Mouse (Mus musculus) lung, embryonic 15.5 days (tissue): ENCODE measurements around the gene Dstyk. TPM values are rescaled to one million over a fixed set of nuclear protein-coding genes. Genes with fewer than 3 reads are reported as not detected.

ENCODE experiments used
- ATAC-seq: fragments of 200-750 bp; cut with Nextera tagmentation; 2 replicates; pipeline ENCODE4 v1.8.0; 2017; ENCODE audit warnings: moderate number of reproducible peaks, borderline replicate concordance; ENCODE audit not compliant: low FRiP score, low TSS enrichment; ENCODE audit errors: extremely low read depth
- H3K27ac ChIP-seq: fragments of 300-500 bp; sonication (generic); 2 replicates; pipeline ENCODE4 v1.5.1; 2015; ENCODE audit warnings: moderate library complexity, mild to moderate bottlenecking, inconsistent platforms
- H3K27me3 ChIP-seq: fragments of 300-500 bp; sonication (generic); 2 replicates; pipeline ENCODE4 v1.6.1; 2015; ENCODE audit warnings: inconsistent platforms
- H3K36me3 ChIP-seq: fragments of 300-500 bp; sonication (generic); 2 replicates; pipeline ENCODE4 v1.6.1; 2015; ENCODE audit warnings: inconsistent platforms
- H3K4me1 ChIP-seq: fragments of 300-500 bp; sonication (generic); 2 replicates; pipeline ENCODE4 v1.6.1; 2015; ENCODE audit warnings: inconsistent platforms
- H3K4me2 ChIP-seq: fragments of 300-500 bp; sonication (generic); 2 replicates; pipeline ENCODE4 v1.6.1; 2015; ENCODE audit warnings: inconsistent platforms, mild to moderate bottlenecking, moderate library complexity
- H3K4me3 ChIP-seq: fragments of 300-500 bp; sonication (generic); 2 replicates; pipeline ENCODE4 v1.5.1; 2015; ENCODE audit warnings: mild to moderate bottlenecking, inconsistent platforms
- H3K9ac ChIP-seq: fragments of 300-500 bp; sonication (generic); 2 replicates; pipeline ENCODE4 v1.6.1; 2015; ENCODE audit warnings: inconsistent platforms
- H3K9me3 ChIP-seq: fragments of 300-500 bp; sonication (generic); 2 replicates; pipeline ENCODE4 v1.6.1; 2016; ENCODE audit warnings: inconsistent platforms
- WGBS: fragments of 180-500 bp; shearing (Covaris S2); methylation state at CpG from one replicate; pipeline ENCODE4 v1.1.7; 2015; 5-methylcytosine and 5-hydroxymethylcytosine counted together
- polyA plus RNA-seq: library from polyadenylated mRNA; unstranded; fragments of >200 nt; fragmentation: Nextera tagmentation; extraction: Ambion mirVana; gene quantifications from 2 replicates; pipeline ENCODE4 v1.2.1, GENCODE M21; 2015

Gene Dstyk
- polyA plus RNA-seq: 14.5 and 15.4 TPM in 2 replicates

DNA sequence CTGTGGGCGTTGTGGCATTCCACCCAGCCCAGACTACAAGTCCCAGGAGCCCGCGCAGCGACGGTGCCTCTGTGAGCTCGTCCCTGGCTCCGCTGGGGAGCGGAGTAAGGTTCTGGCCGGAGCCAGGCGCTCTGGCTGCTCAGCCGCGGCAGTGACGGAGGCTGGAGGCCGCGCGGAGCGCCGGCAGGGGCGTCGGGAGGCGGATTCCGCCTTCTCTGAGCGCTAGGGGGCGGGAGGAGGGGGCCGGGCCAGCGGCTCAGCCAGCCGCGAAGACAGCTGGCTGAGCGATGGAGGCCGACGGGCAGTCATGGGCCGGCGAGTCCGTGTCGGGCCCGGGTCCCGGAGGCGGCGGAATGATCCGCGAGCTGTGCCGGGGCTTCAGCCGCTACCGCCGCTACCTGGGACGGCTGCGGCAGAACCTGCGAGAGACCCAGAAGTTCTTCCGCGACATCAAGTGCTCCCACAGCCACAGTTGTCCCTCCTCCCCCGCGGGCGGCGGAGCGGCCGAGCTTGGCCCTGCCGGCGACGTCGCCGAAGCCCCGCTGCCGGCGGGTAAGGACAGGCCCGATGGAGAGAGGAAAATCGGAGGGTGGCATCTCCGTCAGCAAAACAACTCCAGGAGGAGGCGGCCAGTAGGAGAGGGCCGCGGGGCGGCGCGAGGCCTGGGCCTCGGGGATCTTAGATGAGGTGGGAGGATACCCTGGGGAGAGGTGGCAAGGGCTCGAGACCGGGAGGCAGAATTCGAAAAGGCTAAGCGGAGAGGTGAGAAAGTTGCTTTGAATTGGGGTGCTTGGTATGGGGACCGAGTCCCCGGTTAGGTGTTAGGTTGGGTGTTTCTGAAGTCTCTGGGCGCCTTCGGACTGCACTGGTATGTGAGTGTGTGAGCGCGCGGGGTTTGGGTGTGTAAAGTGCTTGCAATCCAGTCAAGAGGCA is at the start of gene Dstyk:
Gene Dstyk, plus strand, starts transcription at position 237 of the 933 bp plus-strand sequence.
- ATAC-seq: peak; percentile 99
- H3K4me2 ChIP-seq: peak within 1 kb of the TSS; percentile 60
- H3K4me3 ChIP-seq: peak within 1 kb of the TSS; percentile 65
- no peaks in the 10 kb centered on the region for H3K36me3 ChIP-seq
- no peaks in the 10 kb centered on the region for H3K27me3 ChIP-seq
- peak within 1 kb of the TSS; percentile 75 for H3K9ac ChIP-seq
- peak within 1 kb of the TSS; percentile 92 for H3K27ac ChIP-seq
- WGBS: under 1% methylated on average over 84 of the region's 85 CpGs
- peaks cover 19% of the 10 kb centered on the region for H3K4me1 ChIP-seq
- no peaks in the 10 kb centered on the region for H3K9me3 ChIP-seq

DNA sequence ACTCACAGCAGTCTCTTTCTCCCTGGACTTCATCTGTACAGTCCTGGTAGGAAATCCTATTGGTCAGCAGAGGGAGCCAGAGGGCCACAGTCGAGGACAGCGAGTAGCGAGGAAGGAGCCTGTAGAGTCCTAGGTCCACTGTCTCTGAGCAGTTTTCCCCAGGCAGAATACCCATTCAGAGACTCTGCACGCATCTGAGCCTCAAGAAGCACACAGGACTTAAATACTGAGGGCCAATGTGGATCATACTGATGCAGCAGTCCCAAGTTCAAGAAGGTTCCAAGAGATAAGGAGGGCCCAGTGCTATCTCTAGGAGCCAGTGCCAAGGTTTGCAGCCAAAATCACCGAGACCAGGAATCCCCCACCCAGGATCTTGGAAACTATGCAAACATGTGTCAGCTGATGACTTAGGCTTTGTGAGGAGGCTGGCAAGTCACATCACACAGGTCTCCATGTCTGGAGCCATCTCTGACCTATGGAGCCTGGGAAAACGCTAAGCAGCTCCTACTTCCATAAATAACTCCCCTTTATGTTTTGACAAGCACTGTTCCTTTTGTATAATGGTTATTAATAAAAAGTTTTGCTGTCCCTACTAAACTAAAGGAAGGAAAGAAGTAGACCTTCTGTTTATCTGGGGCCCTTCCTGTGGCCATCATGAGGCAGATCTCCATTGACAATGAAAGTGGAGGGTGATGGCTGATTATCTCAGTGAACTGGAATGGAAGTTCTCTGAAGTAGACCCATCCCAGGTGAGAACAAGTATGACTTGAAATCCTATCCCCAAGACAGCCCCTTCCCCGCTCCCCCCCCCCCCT is 49.5 kb upstream of the Dstyk start:
- H3K36me3 ChIP-seq: no peaks in the 10 kb centered on the region
- H3K27ac ChIP-seq: peak overlapping the region; percentile 38; the same call in 1 of the 2 replicates
- no peaks in the 10 kb centered on the region for H3K9me3 ChIP-seq
- peaks cover 43% of the 10 kb centered on the region for H3K4me1 ChIP-seq
- WGBS: 28% methylated on average over 7 of the region's 7 CpGs
- no peak overlapping the region for H3K9ac ChIP-seq
- no peak overlapping the region for H3K4me3 ChIP-seq
- no peaks in the 10 kb centered on the region for H3K27me3 ChIP-seq
- H3K4me2 ChIP-seq: no peak overlapping the region
- peak; percentile 68; the same call in 1 of the 2 replicates for ATAC-seq

DNA sequence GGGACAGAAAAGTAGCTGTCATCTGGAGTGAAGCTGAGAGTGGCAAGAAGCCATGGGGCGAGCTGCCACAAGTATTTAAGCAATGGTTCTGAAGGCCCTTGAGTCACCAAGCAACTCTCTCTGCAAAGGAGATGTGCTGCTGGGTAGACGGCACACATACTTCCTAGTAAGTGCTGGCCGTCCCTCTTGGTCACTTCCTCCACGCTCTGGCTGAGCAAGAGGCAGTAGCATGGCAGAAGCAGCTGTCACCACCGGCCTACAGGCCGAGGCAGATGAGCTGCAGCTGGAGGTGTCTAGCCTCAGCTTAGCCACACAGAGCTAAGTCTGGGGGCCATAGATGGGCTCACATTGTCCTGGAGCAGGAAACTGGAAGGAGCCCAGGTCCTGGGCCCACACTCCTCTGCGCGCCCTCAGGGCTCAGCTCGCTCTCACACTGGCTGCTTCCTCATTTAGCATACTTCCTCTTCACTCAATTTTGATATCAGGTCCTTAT is 46.6 kb upstream of the Dstyk start:
- H3K4me2 ChIP-seq: no peak overlapping the region
- no peak overlapping the region for H3K9ac ChIP-seq
- peak overlapping the region; percentile 59 for H3K27ac ChIP-seq
- H3K4me3 ChIP-seq: no peak overlapping the region
- H3K36me3 ChIP-seq: no peaks in the 10 kb centered on the region
- H3K27me3 ChIP-seq: no peaks in the 10 kb centered on the region
- ATAC-seq: peak; percentile 77
- WGBS: 43% methylated on average over 9 of the region's 9 CpGs
- peaks cover 71% of the 10 kb centered on the region for H3K4me1 ChIP-seq
- no peaks in the 10 kb centered on the region for H3K9me3 ChIP-seq

DNA sequence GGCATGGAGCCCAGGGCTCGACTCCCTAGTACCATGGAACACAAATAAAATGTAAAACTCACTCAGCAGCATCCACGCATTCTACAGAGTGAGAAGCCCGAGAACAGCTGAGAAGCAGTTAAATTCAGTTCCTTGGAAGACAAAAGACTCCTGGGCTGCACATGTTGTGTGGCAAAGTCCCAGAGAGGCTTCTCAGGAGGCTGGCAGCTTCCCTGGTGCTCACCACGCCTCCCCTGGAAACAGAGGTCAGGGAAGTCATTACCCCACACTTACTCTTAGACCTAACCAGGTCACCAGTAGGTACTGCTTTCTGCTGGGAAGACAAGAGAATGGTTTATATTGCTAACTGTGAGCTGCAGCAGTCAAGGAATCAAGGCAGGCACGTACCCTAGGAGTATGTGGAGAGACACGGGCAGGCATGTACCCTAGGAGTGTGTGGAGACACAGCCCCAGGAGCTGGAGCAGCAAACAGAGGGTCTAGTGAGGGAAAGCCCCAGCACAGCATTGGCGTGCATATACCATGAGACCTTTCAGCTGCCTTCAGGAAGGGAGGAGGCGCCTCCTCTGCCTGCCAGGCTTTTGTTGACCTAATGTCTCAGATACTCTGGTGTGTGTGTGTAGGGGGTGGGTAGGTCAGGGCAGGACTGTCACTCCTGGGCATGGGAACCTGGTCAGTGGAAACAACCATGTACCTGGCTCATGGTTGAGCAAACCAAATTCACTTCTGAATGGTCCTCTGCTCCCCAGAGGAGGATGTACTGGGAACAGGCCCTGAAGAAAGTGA is 45.9 kb upstream of the Dstyk start:
- Histone ChIP-seq H3K4me2 (no peak overlapping the region), H3K9me3 (no peaks in the 10 kb centered on the region), H3K36me3 (no peaks in the 10 kb centered on the region), H3K27ac (peak overlapping the region; percentile 59), H3K9ac (no peak overlapping the region), H3K27me3 (no peaks in the 10 kb centered on the region), H3K4me1 (peaks cover 77% of the 10 kb centered on the region), H3K4me3 (no peak overlapping the region)
- ATAC-seq: no peak; the same call in 1 of the 2 replicates
- 54% methylated on average over 8 of the region's 8 CpGs for WGBS

DNA sequence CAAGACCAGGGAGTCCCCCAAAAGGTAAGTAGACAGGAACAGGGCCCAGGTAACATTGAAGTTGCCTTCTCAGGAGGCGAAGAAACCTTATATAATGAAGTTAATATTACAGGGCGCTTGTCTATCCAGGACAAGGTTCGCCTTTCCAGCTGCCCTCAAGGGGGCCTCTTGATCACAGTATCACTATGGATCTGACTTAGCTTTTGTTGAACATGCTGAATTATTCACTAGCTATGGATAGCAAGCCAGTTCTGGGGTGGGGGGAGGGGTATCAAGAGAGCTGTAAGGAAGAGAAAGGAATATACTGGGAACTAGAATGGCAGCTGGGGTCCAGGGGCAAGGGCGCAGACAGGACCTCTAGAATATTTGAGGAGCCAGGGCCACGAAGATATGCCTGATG is 45.0 kb upstream of the Dstyk start:
- ATAC-seq: no peak
- WGBS: 81% methylated on average over 5 of the region's 5 CpGs
- Histone ChIP-seq H3K4me1 (peaks cover 81% of the 10 kb centered on the region), H3K4me3 (no peak overlapping the region), H3K27ac (peak overlapping the region; percentile 59; the same call in 1 of the 2 replicates), H3K9ac (no peak overlapping the region), H3K36me3 (no peaks in the 10 kb centered on the region), H3K27me3 (no peaks in the 10 kb centered on the region), H3K9me3 (no peaks in the 10 kb centered on the region), H3K4me2 (no peak overlapping the region)

DNA sequence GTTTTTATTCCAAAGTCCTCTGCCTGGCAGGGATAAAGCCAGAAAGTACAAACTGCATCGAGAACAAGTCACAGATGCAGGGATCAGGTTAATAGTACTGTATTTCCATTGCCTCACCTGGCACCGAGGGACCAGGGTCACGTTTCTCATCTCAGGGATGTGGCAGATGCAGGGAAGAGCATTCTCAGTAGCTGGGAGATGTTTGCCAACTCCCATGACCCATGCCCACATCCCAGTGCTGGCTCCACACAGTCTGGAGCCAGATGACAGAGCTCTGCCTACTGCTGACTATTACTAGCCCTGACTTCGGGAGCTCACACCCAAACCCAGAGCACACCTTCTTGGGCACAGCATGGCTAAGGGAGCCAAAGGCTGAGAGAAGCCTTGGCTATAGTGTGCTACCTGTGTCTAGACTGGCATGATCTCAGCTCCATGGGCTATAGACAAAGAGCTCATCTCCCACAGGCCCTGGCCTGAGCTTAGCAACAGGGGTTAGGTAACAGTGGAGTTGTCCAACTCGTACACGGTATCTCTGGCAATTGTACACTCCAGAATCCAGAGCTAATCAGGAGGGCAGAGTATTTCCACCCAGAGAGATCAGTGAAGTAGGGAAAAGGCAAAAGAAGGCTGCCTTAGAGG is 44.3 kb upstream of the Dstyk start:
- Histone ChIP-seq H3K27me3 (no peaks in the 10 kb centered on the region), H3K9me3 (no peaks in the 10 kb centered on the region), H3K4me3 (no peak overlapping the region), H3K9ac (no peak overlapping the region), H3K4me1 (peaks cover 79% of the 10 kb centered on the region), H3K4me2 (no peak overlapping the region), H3K36me3 (no peaks in the 10 kb centered on the region), H3K27ac (no peak overlapping the region)
- no peak for ATAC-seq
- WGBS: 85% methylated on average over 6 of the region's 6 CpGs

DNA sequence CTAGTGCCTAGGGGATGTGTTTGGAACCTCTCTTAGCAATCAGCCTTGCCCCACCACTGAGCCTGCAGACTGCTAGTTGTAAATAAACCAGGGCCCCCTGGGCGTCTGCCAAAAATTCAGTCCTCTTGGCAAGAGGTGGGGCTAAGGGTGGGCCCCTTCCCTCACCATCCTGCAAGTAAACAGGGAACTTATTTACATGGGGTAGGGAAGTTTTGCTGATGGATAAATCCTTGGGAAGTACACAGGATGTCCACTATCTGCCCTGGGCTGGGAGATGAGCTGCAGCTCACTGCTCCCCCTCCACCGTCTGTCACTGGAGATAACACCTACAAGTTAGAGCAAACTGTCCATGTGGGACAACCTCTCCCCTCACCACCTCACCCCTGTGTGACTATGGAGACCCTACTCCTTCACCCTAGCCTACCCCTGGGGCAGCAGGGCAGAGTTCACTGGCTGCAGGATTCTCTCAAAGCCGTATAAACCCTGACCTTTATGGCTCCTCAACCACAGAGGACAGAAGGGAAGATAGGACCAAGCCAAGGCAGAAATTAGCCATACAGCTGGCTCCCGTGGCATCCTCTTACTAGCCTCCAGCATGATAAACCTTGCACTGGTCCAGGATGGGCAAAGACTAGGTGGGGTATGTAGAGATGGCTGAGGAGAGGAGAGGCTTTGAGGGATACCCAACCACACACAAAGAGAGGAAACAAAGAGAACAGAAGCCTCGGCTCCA is 43.0 kb upstream of the Dstyk start:
- Histone ChIP-seq H3K9ac (no peak overlapping the region), H3K9me3 (no peaks in the 10 kb centered on the region), H3K4me2 (peak overlapping the region; percentile 9), H3K36me3 (0 out of 2 replicates have a peak, but pooled peaks cover 4% of the 10 kb centered on the region), H3K4me1 (peaks cover 77% of the 10 kb centered on the region), H3K4me3 (no peak overlapping the region), H3K27me3 (no peaks in the 10 kb centered on the region), H3K27ac (peak overlapping the region; percentile 70)
- ATAC-seq: peak; percentile 36
- WGBS: 31% methylated on average over 5 of the region's 5 CpGs

DNA sequence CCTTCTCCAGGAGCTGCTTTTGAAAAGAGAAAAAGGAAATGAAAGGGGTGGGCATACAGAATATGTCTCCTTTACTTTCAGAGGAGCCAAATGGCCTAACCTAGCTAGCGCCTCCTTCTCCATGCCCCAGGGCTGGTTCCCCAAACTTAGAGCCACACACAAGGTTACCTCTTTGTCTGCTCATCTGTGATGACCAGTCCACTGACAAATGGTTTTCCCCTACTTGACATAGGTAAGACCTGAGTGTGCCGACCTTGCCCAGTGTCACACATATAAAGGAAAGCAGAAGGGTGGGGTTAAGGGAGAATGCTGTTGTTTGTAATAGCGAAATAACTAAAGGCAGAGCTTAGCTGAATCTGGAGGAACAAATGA is 42.5 kb upstream of the Dstyk start:
- no peak for ATAC-seq
- peak overlapping the region; percentile 70 for H3K27ac ChIP-seq
- H3K4me2 ChIP-seq: no peak overlapping the region
- no peak overlapping the region for H3K9ac ChIP-seq
- H3K9me3 ChIP-seq: no peaks in the 10 kb centered on the region
- 65% methylated on average over 3 of the region's 3 CpGs for WGBS
- no peak overlapping the region for H3K4me3 ChIP-seq
- H3K27me3 ChIP-seq: no peaks in the 10 kb centered on the region
- H3K36me3 ChIP-seq: 0 out of 2 replicates have a peak, but pooled peaks cover 4% of the 10 kb centered on the region
- H3K4me1 ChIP-seq: peaks cover 73% of the 10 kb centered on the region

DNA sequence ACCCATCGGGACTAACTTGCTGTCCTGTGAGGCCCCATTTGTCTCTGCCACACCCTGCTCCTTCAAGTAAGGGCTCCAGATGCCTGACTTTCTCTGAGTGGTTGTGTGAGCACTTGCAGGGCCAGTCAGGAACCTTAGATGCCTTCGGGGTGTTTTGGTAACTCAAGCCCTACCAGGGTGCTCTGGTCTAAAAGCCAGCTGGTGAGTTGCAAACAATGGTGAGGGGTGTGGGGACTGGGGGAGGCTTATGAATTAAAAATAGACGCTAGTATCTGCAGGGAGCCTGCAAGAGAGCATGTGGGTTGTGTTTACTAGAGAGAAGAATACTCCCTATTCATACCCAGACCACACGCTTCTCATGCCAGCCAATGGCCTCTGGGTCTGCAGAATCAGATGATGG is 42.1 kb upstream of the Dstyk start:
- no peak overlapping the region for H3K4me2 ChIP-seq
- H3K36me3 ChIP-seq: 0 out of 2 replicates have a peak, but pooled peaks cover 4% of the 10 kb centered on the region
- H3K4me3 ChIP-seq: no peak overlapping the region
- 38% methylated on average over 4 of the region's 4 CpGs for WGBS
- peaks cover 69% of the 10 kb centered on the region for H3K4me1 ChIP-seq
- H3K27ac ChIP-seq: peak overlapping the region; percentile 70
- no peaks in the 10 kb centered on the region for H3K27me3 ChIP-seq
- no peak for ATAC-seq
- no peak overlapping the region for H3K9ac ChIP-seq
- no peaks in the 10 kb centered on the region for H3K9me3 ChIP-seq

DNA sequence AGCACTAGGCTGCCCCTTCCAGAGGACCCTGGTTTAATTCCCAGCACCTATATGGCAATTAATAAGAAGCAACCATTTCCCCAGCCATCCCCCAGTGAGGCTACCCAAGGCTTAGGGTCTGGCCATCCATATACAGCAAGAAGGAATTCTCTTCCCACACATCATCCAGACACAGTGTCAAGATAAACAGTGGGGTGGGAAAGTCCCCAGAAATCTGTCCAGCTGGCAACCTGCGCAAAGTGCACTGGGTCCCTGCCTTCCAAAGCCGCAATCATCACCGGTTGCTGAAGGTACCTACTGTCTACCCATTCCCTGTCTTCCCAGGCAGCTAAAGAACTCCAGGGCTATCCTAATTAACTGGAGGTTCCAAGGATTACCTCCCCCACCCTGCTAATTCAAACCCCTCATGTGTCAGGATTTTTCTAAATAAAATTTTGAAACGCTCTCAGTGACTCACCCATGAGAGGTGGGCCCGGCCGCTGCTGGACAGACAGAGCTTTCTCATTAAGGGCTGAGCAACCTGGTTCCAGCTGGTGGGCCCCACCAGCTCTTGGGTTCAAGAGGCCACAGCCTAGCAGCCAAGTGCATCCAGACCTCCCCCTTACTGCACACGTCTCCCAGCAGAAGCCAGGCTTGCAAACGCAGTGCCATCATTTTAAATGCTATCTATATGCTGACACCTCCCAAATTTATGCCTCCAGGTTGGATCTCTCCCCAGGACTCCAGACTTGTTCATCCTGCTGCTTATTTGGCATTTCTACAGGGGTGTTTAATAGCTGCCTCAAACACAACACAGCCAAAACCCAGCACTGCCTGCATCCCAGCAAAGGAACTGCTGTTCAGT is 40.9 kb upstream of the Dstyk start:
- Histone ChIP-seq H3K4me1 (peaks cover 57% of the 10 kb centered on the region), H3K27ac (no peak overlapping the region), H3K9me3 (no peaks in the 10 kb centered on the region), H3K9ac (no peak overlapping the region), H3K4me3 (no peak overlapping the region), H3K4me2 (no peak overlapping the region), H3K27me3 (no peaks in the 10 kb centered on the region), H3K36me3 (0 out of 2 replicates have a peak, but pooled peaks cover 8% of the 10 kb centered on the region)
- ATAC-seq: no peak
- WGBS: 66% methylated on average over 8 of the region's 8 CpGs
